17 mouse cellular contexts compared by ENCODE assay signal in genomic region chrX:112422998-112423397, GRCm38 (mm10). TPM values are rescaled to one million over a fixed set of nuclear protein-coding genes. Genes with fewer than 3 reads are reported as not detected.
DNase-seq lines count a peak whose midpoint lies in the region; TF ChIP-seq lines count a peak whose summit lies in the region.
"Not testable (repeated sequence)": the region's sequence is repeated elsewhere in the genome, so short reads cannot be mapped to it uniquely, and the experiment has no call there.
"Had no signal": no experiment of that assay in that cellular context is flagged by ENCODE, and none has a peak within 500 bp of the region (broad histone marks: within the 10 kb centered on the region; RNA-seq: fewer than 3 reads in every experiment).

No protein-coding gene starts in this region.

- not testable (repeated sequence) for H3K4me1 ChIP-seq in liver, adult 2 months (ENCODE audit: control insufficient read depth, insufficient read depth, low read length)

- not testable (repeated sequence) for H3K9ac ChIP-seq in liver, adult 2 months (ENCODE audit: low read depth, low read length)

- WGBS in liver, adult 2 months, result 20% methylated on average over 2 of the region's 2 CpGs

- H3K36me3 ChIP-seq in liver, adult 2 months (ENCODE audit: control insufficient read depth, insufficient read depth, low read length), result not testable (repeated sequence)

- not testable (repeated sequence) for H3K79me2 ChIP-seq in liver, adult 2 months (ENCODE audit: control insufficient read depth, insufficient read depth, low read length)

- H3K27me3 ChIP-seq in liver, adult 2 months (ENCODE audit: control insufficient read depth, insufficient read depth, low read length), result not testable (repeated sequence)

- DNase-seq in ES-CJ7 (ENCODE audit: low read depth, low spot score), result peak; percentile 3
- peak; percentile 55 for DNase-seq in brain, embryonic 14.5 days (ENCODE audit: low read depth)
- DNase-seq in embryo, embryonic 11.5 days (ENCODE audit: low read depth, low spot score), result peak; percentile 31
- peak; percentile 29 for DNase-seq in heart, postnatal 4 days
- peak; percentile 9 to 21 for DNase-seq in kidney, postnatal 4 days
- peak; percentile 6 for DNase-seq in liver, adult 2 months (ENCODE audit: extremely low read depth, low read depth, low spot score)
- peak; percentile 38 for DNase-seq in naive thymus-derived CD4-positive, alpha-beta T cell, adult 2 months (ENCODE audit: low read depth)
- DNase-seq in thymus, postnatal 4 days, result peak; percentile 16

- not testable (repeated sequence) for TF ChIP-seq POLR2A in brain, embryonic 14.5 days (IDR thresholded peaks at IDR 0.05; ENCODE audit: borderline replicate concordance, extremely low read depth, insufficient read depth, insufficient read length, poor library complexity, severe bottlenecking); liver, adult 2 months (IDR thresholded peaks at IDR 0.05; ENCODE audit: extremely low read depth, insufficient read depth, low read length)

- not testable (repeated sequence) for H3K27ac ChIP-seq in liver, adult 2 months (replicated peaks; ENCODE audit: insufficient read depth, low read depth, low read length)

- not testable (repeated sequence) for H3K4me3 ChIP-seq in liver, adult 2 months (ENCODE audit: insufficient read depth, low read depth, low read length)

- peak; percentile 13; the same call in 1 of the 2 replicates for TF ChIP-seq CTCF in brain, embryonic 14.5 days (IDR thresholded peaks at IDR 0.05; ENCODE audit: borderline replicate concordance, extremely low read depth, insufficient read depth, insufficient read length)
- TF ChIP-seq CTCF in liver, adult 2 months (IDR thresholded peaks at IDR 0.05; ENCODE audit: low read depth, low read length), result peak; percentile 28; the same call in 1 of the 2 replicates

RNA-seq across cellular contexts. Expression of gene Satl1, which starts 16.4 kb away (rescaled TPM):
- not detected in 2 replicates for polyA plus RNA-seq in brain, embryonic 14.5 days (2012; rRNA removed)
- total RNA-seq in heart, postnatal 4 days (2021), result not detected
- not detected in 2 replicates for total RNA-seq in liver, adult 2 months (2014; rRNA removed)
- not detected in 2 replicates for polyA plus RNA-seq in liver, adult 2 months (2012; rRNA removed)
- total RNA-seq: adrenal gland, postnatal 4 days; G1E; granulocyte monocyte progenitor cell, adult 5-6 weeks; heart, postnatal 36 days had no signal
- polyA plus RNA-seq: forebrain, embryonic 15.5 days; G1E; kidney, embryonic 15.5 days; limb, embryonic 10.5 days; macrophage; myocyte had no signal

Comparison
In these comparisons a context has a peak if more than half of its experiments do, and no peak if none do; other contexts are left out.
1. DNase-seq: peak in every context shown above with its lines; median percentile 55 in brain, embryonic 14.5 days; 38 in naive thymus-derived CD4-positive, alpha-beta T cell, adult 2 months; 31 in embryo, embryonic 11.5 days; 29 in heart, postnatal 4 days; 16 in thymus, postnatal 4 days; 15 in kidney, postnatal 4 days; 6 in liver, adult 2 months; 3 in ES-CJ7.